Mouse (Mus musculus) cerebral cortex, adult 2 months (tissue): ENCODE measurements around the gene 1700113H08Rik.

Experiments used
- WGBS: fragments of 180-500 bp; shearing (Covaris S2); methylation state at CpG from one replicate; pipeline ENCODE4 v1.1.7; 2018; 5-methylcytosine and 5-hydroxymethylcytosine counted together

Gene 1700113H08Rik

DNA sequence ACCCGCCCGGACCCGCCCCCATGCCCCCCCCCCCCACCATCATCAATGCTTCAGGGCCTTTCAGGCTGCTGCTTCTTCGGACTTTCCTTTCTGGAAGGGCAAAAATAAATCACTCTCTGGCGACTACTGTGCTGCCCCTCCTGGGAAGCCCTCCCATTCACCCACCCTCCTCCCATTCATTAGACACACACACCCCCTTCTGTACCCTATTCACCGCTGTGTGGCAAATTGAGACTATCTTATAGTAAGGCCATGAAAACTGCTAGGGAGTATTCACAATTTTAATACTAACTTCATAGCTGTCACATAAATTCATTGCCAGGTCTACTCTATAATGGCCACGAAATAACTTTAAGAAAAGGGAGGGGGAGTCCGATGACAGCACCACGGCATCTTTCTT is 1.1 kb downstream of the 1700113H08Rik start:
- 19% methylated on average over 9 of the region's 9 CpGs for WGBS

DNA sequence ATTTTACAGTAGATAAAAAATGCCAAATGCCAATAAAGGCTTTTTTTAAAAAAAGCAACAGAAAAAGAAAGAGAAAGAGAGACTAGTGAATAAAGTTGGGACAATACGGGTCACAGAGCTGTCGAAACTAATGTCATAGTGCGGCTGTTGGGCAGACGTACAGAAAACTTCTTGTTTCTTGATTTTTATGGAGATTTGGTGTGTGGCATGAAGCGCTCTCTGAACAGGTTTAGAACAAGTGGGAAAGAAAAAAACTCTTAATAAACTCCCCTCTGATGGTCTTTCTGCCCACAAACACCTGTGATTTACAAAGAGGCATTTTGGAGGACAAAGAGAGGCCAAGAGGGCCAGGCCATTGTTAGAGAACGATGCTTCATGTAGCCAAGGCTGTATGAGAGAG is 1.6 kb downstream of the 1700113H08Rik start:
- WGBS: 74% methylated on average over 6 of the region's 6 CpGs

DNA sequence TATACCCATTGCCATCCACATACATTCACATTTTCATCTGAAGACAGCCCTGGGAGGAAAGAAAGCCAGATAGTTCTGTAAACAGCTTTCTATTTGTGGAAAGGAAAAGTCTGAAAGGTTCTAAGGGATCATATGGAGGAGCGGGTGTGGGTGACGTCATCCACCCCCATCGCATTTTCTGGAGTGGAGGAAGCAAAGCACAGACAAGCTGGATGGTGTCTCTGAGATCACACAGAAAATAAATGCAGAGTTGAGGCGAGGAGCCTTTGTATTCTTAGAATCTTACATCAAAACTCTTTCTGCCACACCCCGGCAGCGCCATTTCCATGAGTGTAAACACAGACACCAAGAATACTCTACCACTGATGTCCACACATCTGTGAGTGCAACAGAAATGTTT is 26.4 kb downstream of the 1700113H08Rik start:
- WGBS: 43% methylated on average over 6 of the region's 6 CpGs

DNA sequence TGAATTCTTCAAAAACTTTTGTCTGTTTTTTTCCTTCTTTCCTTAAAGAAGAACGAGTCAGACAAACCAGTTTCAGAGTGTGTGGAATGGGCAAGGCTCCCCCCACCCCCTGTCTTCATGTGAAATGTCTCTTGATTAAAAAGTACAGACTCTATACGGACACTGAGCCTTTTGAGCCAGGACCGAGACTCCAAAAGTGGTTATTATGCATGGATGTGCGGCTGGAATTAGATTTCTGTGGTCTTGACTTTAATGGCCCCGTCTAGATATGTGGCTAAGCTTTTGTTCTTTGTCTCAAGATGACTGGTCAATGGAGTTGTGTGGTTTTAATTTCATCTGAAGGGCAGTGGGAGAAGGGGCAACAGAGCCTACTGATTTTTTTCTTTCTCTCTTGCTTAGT is 29.8 kb downstream of the 1700113H08Rik start:
- WGBS: 77% methylated on average over 5 of the region's 5 CpGs

DNA sequence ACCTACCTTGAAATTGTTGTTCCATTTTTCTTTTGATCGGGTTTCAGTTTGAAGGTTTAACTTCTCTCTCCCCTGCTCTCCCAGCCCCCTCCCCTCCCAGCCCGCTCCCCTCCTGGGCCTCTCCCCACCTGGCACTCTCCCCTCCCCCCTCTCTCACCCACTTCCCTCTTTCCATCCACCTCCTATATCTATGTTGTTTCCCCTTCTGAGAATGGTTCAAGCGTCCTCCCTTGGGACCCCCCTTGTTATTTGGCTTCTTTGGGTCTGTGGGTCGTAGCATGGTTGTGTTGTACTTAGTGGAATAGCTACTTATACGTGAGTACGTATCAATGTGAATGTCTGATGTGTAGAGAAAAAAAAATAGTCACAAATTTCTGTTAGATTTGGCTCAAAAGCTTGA is 40.9 kb downstream of the 1700113H08Rik start:
- WGBS: 77% methylated on average over 6 of the region's 6 CpGs

DNA sequence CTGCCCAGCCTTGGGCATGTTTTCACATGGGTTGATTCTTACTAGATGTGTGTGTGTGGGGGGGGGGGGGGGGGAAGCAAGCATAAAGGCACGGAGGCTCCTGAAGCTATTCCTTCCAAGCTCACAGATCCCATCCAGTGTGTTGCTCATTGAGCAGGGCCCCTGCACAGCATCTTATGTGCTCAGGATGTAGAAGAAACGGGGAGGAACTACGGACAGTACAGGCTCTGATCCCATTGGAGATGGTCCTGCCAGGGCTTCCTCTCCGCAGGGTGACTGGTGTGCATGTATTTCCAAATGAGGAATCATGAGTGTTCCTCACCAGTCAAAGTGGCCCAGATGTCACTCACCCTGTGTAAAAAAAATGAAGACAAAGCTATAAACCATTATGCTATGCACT is 42.8 kb downstream of the 1700113H08Rik start:
- 82% methylated on average over 4 of the region's 4 CpGs for WGBS

DNA sequence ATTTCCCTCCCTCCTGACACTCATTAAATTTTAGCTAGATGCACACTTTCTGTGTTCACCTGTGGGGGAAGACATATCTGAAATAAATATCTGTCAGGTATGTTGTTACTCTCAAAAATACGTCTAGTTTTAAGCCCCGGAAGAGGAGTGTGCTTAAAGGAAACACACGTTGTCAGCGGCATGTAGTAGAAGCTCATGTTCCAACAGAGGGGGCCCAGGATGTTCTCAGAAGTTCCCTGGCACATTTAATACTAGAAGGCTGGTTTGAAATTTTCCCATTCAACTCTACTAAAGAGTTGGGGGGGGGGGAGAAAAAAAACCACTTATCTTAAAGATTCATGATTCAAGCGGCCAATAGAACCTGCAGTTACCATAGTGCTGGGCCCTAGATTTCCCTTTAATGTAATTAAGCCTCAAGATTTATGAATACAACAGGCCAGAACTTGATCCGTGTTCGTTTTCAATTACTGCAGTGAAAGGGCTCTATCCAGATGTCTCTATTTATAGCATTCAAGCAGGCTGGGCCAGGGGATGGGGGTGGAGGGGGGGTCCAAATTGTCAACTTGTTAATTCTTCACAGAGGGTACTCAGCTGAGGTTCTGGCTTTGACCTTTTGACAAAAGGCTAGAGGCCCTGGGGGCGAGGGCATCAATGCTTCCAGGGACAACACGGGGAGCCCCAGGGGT is 43.6 kb downstream of the 1700113H08Rik start:
- WGBS: 71% methylated on average over 9 of the region's 9 CpGs

DNA sequence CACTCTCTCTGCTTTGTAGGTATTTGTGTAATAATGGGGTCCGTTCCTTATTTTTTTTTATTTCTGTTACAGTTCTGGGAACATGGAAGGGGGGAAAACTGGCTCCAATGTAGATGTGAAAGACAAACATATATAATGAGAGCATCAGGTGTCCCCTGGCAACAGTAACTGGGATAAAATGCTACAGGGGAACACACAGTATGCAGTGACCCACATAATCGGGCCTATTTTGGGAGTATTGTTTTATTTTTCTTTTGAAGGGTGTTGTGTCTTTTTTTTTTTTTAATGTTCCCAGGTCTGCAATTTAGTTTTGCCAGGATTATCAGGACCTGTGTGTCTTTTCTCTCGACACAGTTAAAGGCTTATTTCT is 44.1 kb downstream of the 1700113H08Rik start:
- WGBS: 59% methylated on average over 3 of the region's 3 CpGs

DNA sequence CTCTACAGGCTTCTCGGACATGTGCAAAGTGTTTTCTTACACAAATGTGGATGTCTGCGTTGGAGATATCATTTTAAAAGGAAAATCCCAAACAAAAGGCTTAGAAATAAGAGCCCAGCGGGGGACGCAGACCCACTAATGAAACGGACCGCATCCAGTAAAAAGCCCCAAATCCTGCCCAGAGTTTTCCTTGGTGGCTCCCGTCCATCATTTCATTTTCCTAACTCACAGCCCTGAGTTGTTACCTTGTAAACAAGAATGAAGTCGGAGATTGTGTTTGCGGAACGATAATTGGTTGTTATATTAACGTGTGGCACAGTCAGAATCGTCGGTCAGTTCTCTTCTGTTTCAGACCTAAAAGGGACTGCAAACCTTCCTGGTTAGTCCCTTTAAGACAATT is 44.6 kb downstream of the 1700113H08Rik start:
- 71% methylated on average over 13 of the region's 13 CpGs for WGBS

DNA sequence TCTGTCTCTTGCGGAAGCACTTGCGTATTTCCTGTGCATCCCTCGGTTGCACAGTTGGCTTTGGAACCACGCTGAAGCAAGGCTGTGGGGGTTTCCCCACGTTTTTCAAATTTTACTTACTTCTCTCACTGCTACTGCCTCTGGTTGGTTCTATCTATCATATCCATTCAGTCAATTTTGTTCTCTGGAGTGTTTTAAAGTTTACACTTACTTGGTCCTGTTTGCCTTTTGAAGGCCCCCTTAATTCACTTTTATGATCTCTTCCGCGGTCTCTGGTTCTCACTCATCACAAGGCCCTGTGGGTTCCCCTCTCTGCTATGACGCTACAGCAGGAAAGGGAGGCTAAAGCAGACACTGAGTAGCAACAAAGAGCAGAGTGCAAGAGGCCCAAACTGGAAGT is 45.4 kb downstream of the 1700113H08Rik start:
- WGBS: 89% methylated on average over 8 of the region's 8 CpGs

DNA sequence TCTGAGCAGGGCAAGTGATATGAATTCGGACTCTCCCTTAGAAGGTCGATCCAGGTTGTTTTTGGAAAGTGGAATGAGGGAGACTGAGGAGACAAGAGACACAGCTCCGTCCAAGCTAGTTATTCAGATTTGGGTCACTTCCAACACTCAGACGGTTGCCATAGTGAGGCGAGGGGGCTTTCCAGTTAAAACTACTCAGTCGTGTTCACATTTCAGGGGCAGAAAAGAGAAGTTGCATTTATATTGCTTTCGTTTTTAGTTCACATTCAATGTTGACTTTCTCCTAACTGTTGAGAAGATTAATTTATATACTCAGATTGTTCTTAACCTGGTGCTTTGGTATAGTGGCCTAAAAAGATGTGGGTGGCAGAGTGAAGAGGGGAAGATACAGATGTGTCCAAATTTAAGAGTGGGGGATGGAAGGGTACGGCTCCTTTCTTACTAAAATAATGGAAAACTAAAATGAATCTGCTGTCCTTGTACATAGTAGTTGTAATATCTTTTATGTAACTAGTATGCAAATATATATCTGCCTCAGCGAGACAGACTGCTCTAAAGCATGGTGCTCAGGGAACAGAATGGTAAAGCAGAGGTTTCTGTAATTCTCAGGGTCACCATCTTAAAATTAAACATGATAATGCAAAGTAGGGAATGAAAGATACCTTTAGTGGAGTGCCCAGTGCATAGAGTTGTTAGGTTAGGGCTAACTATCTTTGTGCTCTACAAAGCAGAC is 49.9 kb downstream of the 1700113H08Rik start:
- 28% methylated on average over 9 of the region's 9 CpGs for WGBS

DNA sequence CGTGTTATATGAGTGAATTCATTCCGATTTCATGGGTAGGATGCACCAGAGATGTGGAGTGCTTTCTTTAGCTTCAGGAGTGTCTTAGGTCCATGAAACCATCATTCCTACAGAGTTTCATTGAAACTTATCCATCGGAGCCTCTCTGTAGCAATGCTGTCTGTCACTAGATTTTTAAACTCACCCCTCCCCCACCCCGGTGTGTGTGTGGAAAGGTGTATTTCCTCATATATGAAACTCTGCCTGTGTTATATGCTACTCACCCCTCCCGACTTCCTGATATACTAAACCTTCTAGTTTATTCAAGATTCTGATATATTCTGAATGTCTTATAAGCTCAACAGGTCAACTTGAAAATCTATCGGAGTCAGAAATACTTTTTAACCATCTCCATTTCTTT is 50.5 kb downstream of the 1700113H08Rik start:
- 61% methylated on average over 6 of the region's 6 CpGs for WGBS

DNA sequence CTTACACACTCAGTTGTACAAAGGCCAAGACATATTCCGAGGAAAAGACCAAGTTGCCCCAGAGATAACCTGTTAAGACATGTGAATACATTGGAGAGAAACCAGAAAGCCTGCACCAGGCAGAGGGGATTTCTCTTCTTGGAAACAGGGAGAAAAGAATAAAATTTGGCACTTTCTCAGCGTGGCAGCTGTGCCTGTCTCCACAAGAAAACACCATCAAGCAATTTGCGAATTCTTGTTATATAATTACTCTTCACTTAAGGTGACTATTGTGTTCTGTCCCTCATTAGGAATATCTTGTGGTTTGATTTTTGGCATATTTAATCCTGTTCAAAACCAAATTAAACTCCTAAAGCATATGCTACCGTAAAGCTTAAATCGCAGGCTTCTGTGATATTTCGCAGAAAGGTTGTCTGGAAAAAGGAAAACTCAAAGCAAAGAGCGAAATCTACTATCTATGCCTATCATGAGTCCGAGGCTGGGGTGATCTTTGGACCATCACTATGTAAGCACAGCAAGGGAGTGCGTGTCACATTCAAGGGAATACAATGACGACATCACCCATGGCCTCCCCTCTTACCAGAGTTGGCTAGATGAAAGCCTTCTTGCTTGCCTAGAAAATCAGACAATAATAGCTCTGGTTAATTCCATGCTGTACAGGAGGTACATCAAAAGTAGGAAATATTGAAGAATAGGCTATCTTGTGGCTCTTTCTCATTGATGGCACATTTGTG is 51.4 kb downstream of the 1700113H08Rik start:
- WGBS: 40% methylated on average over 10 of the region's 10 CpGs

DNA sequence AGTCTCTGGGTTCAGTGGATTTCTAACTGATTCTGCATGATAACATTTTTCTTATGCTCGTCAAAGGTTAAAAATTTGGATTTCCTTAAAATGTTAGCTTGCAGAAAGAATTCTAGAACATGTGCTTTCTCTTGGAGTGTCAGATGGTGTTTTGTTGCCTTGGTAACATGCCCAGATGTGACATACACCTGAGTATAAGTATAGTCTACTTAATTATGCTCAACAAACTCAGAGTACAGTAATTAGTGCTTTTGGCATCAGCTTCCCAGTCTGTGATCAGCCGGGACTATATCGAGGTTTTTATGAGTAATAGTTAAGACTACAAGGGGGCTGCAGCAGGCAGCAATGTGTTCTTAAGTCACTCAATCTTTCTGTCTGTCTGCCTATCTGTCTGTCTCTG is 53.1 kb downstream of the 1700113H08Rik start:
- 64% methylated on average over 3 of the region's 3 CpGs for WGBS

DNA sequence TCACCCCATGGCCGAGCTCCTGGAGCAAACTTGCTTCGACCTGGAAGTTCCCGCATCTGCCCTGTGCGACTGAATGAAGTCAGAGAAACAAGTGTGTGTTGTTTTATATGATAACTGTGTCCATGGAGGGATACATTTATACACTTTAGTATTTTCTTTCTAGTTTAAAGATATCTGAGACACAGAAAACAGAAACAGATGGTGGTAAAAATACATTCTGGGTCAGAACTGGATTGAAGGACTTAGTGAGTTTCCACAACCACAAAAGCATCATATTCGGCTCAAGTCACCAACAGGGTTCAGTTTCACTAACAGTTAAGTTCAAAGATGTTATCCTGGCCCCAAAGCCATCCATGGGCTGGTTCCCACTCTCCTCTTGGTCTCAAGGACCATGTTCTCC is 67.2 kb downstream of the 1700113H08Rik start:
- WGBS: 61% methylated on average over 5 of the region's 5 CpGs

DNA sequence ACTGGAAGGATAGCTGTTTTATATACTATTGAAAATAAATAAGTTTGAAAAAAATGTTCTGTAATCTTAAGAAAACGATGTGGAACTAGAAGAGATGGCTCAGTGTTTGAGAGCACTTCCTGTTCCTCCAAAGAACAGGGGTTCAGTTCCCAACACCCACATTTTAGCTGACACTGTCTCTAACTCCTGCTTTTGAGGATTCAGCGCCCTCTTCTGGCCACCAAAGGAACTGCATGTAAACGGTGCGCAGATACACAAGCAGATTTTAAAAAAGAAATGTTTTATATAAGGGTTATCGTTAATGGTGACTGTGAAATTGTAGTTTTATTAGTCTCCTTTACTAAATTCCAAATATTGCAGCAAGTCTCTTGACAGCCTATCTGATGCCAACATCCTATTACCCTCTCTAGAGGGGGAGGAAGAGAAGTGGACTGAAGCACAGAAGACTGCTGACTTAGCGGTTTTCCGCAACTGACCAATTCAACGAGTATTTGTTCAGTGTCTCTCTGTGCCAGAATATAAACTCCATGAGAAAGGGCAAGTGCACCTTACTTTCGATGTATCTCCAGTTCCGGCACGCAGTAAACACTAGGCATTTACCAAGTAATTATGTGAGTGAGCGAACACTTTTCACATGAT is 68.5 kb downstream of the 1700113H08Rik start:
- WGBS: 88% methylated on average over 12 of the region's 12 CpGs

DNA sequence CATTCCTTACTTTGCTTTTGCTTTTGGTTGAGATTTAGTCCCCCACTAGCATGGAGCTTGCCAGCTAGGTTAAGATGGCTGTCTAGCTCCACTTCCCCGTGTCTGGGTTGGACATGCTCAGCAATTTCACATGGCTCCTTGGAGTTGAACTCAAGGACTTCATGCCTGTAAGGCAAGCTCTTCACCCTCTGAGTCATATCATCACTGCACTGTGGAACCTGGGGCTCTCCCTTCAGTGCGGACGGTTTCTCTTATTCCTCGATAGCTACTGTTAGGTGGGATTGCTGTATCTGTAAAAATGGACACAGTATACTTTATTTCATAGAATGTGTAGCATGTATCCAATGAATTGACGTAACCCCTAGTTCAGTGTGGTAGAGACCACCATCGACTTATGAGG is 93.2 kb downstream of the 1700113H08Rik start:
- WGBS: 97% methylated on average over 6 of the region's 6 CpGs

DNA sequence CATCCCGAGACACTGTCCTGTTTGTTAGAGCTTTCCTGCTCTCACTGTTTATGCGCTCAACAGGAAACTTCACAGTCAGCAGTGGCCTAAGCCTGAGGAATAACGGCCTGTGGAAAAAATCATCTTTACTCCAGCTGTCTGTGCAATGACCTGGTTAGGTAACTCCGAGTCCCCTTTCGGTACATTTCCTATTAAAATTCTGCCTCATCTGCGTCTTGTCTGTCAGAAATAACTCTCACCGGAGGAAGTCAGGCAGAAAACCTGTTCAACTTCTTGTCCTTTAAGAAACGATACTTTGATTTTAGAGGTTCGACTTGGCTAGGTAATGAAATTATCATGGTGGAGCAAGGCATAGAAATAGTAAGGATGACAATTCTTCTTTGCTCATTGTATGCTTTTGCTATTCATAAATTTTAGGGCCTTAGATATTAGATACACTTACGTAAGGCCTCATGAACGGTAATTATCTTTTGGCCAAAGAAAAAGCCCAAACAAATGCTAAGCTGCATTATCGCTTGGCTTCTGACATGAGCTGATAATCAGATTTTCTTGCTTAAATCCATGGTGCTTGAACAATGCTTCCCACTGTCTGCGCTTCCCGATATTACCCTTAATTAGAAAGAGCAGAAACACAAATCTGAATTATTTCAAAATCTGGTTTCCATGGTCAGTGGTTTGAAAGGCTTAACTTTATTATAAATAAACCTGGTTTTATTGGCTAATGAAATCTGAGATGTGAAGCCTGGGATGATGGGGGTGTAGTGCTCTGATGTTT is 96.1 kb downstream of the 1700113H08Rik start:
- 81% methylated on average over 14 of the region's 14 CpGs for WGBS

DNA sequence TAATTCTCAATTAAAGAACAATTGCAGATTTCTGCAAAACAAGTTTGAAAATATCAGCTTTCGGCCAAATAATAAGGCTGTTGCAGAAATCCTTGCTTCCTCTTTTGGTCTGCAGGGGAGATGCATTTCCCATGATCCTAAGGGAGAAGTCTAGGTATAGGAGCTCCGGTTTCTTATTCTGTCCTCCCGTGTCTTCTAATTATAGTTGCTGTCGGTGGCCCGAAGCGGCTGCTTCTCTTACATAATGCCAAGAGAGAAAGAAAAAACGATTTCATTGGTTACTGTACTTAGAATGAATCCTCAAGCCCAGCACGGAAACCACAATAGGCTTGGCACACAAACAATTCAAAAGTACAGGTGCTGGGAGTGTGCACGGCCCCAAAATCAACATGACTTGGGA is 101.9 kb downstream of the 1700113H08Rik start:
- 42% methylated on average over 9 of the region's 9 CpGs for WGBS

DNA sequence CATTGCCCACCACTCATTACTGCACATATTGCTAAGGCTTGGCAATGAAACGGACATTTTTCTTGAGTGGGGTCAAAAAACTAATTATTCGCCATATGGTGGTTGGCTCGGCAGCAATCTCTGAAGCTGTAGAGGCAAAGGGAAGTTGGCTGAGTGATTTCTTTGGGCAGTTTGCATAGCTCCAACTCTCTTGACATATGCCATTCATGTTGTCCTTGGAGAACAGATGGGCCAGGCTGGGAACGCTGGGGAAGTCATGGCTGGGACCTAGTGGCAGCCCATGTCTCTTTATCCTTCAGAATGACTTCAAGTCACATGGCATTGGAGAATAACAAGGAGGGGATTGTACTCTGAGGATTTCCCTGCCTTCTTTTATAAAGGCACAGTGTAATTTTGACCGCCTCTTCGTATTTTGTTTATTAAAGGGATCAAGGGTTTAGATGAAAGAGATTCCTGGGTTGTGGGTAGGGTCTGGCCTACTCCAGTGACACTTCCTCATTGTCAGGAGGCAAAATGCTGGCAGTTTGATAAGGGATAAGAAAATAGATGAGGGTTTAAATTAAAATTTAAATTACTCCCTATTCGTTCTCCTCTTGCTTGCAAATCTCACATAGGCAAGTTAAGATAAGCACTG is 138.4 kb downstream of the 1700113H08Rik start:
- WGBS: 77% methylated on average over 7 of the region's 7 CpGs

DNA sequence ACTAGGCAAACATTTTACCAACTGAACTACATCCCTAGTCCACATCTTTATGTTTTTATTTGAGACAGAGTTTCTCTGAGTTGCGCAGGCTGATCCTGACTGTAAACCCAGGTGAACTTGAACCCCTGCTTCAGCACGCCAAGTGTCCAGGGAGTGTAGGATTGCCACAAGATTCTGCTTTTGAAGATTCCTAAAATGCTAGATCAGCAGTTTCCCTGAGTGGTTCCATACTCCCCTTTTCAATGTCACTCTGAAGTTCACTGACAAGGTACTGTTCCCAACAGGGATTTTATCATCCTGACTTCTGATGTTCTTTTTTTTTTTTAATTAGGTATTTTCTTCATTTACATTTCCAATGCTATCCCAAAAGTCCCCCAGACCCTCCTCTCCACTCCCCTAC is 140.9 kb downstream of the 1700113H08Rik start:
- 98% methylated on average over 2 of the region's 2 CpGs for WGBS
